Mouse (Mus musculus): ENCODE data around the gene Gpatch11.

Gene Gpatch11

GRCm38 (mm10) chr17:78888554-78888953, 53.2 kb downstream of the Gpatch11 start:
- in situ Hi-C loops (cut with MboI; ENCODE audit: low pct_unique_long_range_greater_than_20kb in 1 of 2, low sequenced_read_pairs in 2 of 2, unreplicated experiment in 1 of 2) = no loop called here

GRCm38 (mm10) chr17:78889184-78889583, 53.8 kb downstream of the Gpatch11 start:
- in situ Hi-C loops (cut with MboI; ENCODE audit: low pct_unique_long_range_greater_than_20kb in 1 of 2, low sequenced_read_pairs in 2 of 2, unreplicated experiment in 1 of 2) = no loop called here

- in situ Hi-C loops (cut with MboI; ENCODE audit: low pct_unique_long_range_greater_than_20kb in 1 of 2, low sequenced_read_pairs in 2 of 2, unreplicated experiment in 1 of 2) = no loop called here
These were observed 55.7 kb downstream of the Gpatch11 start for GRCm38 (mm10) chr17:78891020-78891419.

DNA sequence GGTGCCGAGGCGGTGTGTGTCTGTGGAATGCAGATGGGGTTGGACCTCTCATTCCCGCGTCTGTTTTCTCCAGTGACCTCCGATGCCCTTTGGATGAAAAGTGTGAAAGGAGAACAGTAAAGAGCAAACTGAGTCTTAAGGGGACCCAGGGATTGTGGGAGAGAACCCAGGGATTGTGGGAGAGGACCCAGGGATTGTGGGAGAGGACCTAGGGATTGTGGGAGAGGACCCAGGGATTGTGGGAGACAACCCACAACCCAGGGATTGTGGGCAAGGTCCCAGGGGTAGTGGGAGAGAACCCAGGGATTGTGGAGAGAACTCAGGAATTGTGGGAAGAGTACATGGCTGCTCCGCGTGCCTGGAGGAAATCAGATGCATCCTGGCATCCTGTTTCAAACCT, 59.6 kb downstream of the Gpatch11 start:
- in situ Hi-C loops (cut with MboI; ENCODE audit: low pct_unique_long_range_greater_than_20kb in 1 of 2, low sequenced_read_pairs in 2 of 2, unreplicated experiment in 1 of 2) = no loop called here

DNA sequence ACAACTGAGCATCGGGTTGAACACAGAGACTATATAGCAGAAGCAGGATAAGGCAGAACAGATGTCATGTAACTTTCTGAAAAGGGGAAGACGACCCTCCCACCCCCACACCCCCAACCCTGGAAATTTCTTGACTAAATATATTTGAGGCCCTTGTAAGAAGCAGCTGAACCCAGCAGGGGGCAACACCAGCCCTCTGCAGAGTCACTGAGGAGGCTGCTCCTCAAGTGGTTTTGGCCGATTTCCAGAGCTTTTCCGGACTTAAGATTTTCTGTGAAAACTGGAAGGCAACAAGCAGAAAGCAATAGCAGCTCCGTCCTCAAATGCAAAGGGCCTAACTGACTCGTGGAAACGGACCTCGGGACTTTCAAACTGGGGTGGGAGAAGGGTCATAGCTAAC, 60.0 kb downstream of the Gpatch11 start:
- in situ Hi-C loops (cut with MboI; ENCODE audit: low pct_unique_long_range_greater_than_20kb in 1 of 2, low sequenced_read_pairs in 2 of 2, unreplicated experiment in 1 of 2) = no loop called here

Measured in mouse embryonic stem cell (cell line).